7 mouse cellular contexts compared by ENCODE assay signal in genomic region chr8:71670621-71671548, GRCm38 (mm10). TPM values are rescaled to one million over a fixed set of nuclear protein-coding genes. Genes with fewer than 3 reads are reported as not detected.
DNase-seq lines count a peak whose midpoint lies in the region; ATAC-seq and TF ChIP-seq lines count a peak whose summit lies in the region.

No protein-coding gene starts in this region.

- no peak for ATAC-seq in G1E (ENCODE audit: extremely low read depth, insufficient number of reproducible peaks, low FRiP score, poor library complexity, severe bottlenecking)
- ATAC-seq in heart, postnatal 0 days (ENCODE audit: insufficient read depth, low read depth) = peak; percentile 15
- peak; percentile 68 for ATAC-seq in midbrain, embryonic 13.5 days

- H3K9me3 ChIP-seq in G1E (replicated peaks) = no peaks in the 10 kb centered on the region
- no peaks in the 10 kb centered on the region for H3K9me3 ChIP-seq in heart, postnatal 0 days (replicated peaks; ENCODE audit: control insufficient read depth, low read length)
- no peaks in the 10 kb centered on the region for H3K9me3 ChIP-seq in midbrain, embryonic 13.5 days

- H3K4me1 ChIP-seq in G1E (ENCODE audit: insufficient read depth, low read depth, low read length) = peaks cover 74% of the 10 kb centered on the region
- peaks cover 37% of the 10 kb centered on the region for H3K4me1 ChIP-seq in heart, postnatal 0 days (ENCODE audit: control insufficient read depth, insufficient read depth)
- H3K4me1 ChIP-seq in midbrain, embryonic 13.5 days (replicated peaks) = peaks cover 52% of the 10 kb centered on the region

- no peak for TF ChIP-seq CTCF in G1E (IDR thresholded peaks at IDR 0.05; ENCODE audit: low read depth, low read length)
- no peak for TF ChIP-seq CTCF in heart, postnatal 0 days (IDR thresholded peaks at IDR 0.05; ENCODE audit: low read depth)

- no peak for TF ChIP-seq EP300 in heart, postnatal 0 days (IDR thresholded peaks at IDR 0.05; ENCODE audit: low read depth)

- peak overlapping the region; percentile 74 for H3K4me3 ChIP-seq in G1E (ENCODE audit: low read depth, low read length)
- H3K4me3 ChIP-seq in heart, postnatal 0 days (ENCODE audit: low read depth, low read length) = peak overlapping the region; percentile 51
- H3K4me3 ChIP-seq in midbrain, embryonic 13.5 days (replicated peaks) = peak overlapping the region; percentile 77

- H3K9ac ChIP-seq in heart, postnatal 0 days (replicated peaks; ENCODE audit: low read depth, low read length) = no peak overlapping the region
- H3K9ac ChIP-seq in midbrain, embryonic 13.5 days (replicated peaks) = peak overlapping the region; percentile 76

- peaks cover 41% of the 10 kb centered on the region for H3K27me3 ChIP-seq in G1E (ENCODE audit: insufficient read depth, low read length)
- no peaks in the 10 kb centered on the region for H3K27me3 ChIP-seq in heart, postnatal 0 days (ENCODE audit: control insufficient read depth, insufficient read depth, low read length)
- peaks cover 25% of the 10 kb centered on the region for H3K27me3 ChIP-seq in midbrain, embryonic 13.5 days

- peak overlapping the region; percentile 85 for H3K4me2 ChIP-seq in heart, postnatal 0 days (ENCODE audit: low read depth, low read length)
- peak overlapping the region; percentile 87 for H3K4me2 ChIP-seq in midbrain, embryonic 13.5 days (replicated peaks)

- WGBS in heart, postnatal 0 days = under 1% methylated on average over 53 of the region's 64 CpGs
- WGBS in midbrain, embryonic 13.5 days = under 1% methylated on average over 60 of the region's 64 CpGs

- H3K36me3 ChIP-seq in G1E (replicated peaks) = peaks cover 5% of the 10 kb centered on the region
- H3K36me3 ChIP-seq in heart, postnatal 0 days (replicated peaks; ENCODE audit: control insufficient read depth, insufficient read depth, low read length) = no peaks in the 10 kb centered on the region
- H3K36me3 ChIP-seq in midbrain, embryonic 13.5 days = no peaks in the 10 kb centered on the region

- peak; percentile 79 for DNase-seq in CD4-positive helper T cell, adult 2 months (ENCODE audit: low read depth, low spot score)
- DNase-seq in G1E (ENCODE audit: low spot score) = peak; percentile 42
- DNase-seq in embryo, embryonic 10 days (ENCODE audit: low spot score) = peak; percentile 83
- no peak for DNase-seq in heart, postnatal 0 days (ENCODE audit: low spot score)
- DNase-seq in layer of hippocampus, postnatal 25 days (ENCODE audit: extremely low spot score in 1 of 2, low spot score in 1 of 2) = peak; percentile 52 to 61
- DNase-seq in thymus, postnatal 14 days = peak; percentile 45

- no peak overlapping the region for H3K27ac ChIP-seq in heart, postnatal 0 days (ENCODE audit: low read depth)
- H3K27ac ChIP-seq in midbrain, embryonic 13.5 days = peak overlapping the region; percentile 90

RNA-seq across cellular contexts. Expression of gene Unc13a, which starts 0.7 kb away (rescaled TPM):
- total RNA-seq in G1E (2014; fragmentation: Nextera tagmentation) = 6.5 and 7.3 TPM in 2 replicates
- 4.1 and 5.2 TPM in 2 replicates for total RNA-seq in G1E (2017)
- polyA plus RNA-seq in G1E (2012) = 3.7 and 4.6 TPM in 2 replicates
- total RNA-seq in heart, postnatal 0 days (2014; rRNA removed; ENCODE audit: low replicate concordance) = 0.57 and 1.2 TPM in 2 replicates
- 0.51 and 0.60 TPM in 2 replicates for polyA plus RNA-seq in heart, postnatal 0 days (2015; fragmentation: Nextera tagmentation; extraction: Ambion mirVana)
- 100 to 1,000 TPM; 235 to 291 TPM for total RNA-seq in layer of hippocampus, postnatal 25 days (2021)
- 17.1 and 18.5 TPM in 2 replicates for polyA plus RNA-seq in midbrain, embryonic 13.5 days (2015; fragmentation: Nextera tagmentation; extraction: Ambion mirVana)

RNA-seq across cellular contexts. Expression of gene Jak3, which starts 5.2 kb away (rescaled TPM):
- total RNA-seq in G1E (2014; fragmentation: Nextera tagmentation) (29.8 and 32.0 TPM in 2 replicates), G1E (2017) (15.7 and 15.9 TPM in 2 replicates)
- 68.8 and 73.6 TPM in 2 replicates for polyA plus RNA-seq in G1E (2012)
- total RNA-seq in heart, postnatal 0 days (2014; rRNA removed; ENCODE audit: low replicate concordance) = 14.6 and 16.9 TPM in 2 replicates
- 5.7 and 5.8 TPM in 2 replicates for polyA plus RNA-seq in heart, postnatal 0 days (2015; fragmentation: Nextera tagmentation; extraction: Ambion mirVana)
- 1 to 10 TPM; 4.9 to 5.6 TPM for total RNA-seq in layer of hippocampus, postnatal 25 days (2021)
- polyA plus RNA-seq in midbrain, embryonic 13.5 days (2015; fragmentation: Nextera tagmentation; extraction: Ambion mirVana) = 2.5 and 2.7 TPM in 2 replicates

RNA-seq across cellular contexts. Expression of gene Insl3, which starts 18.1 kb away (rescaled TPM):
- total RNA-seq in G1E (2014; fragmentation: Nextera tagmentation) (3.4 and 9.1 TPM in 2 replicates), G1E (2017) (2.7 and 4.6 TPM in 2 replicates)
- 28.6 and 35.3 TPM in 2 replicates for polyA plus RNA-seq in G1E (2012)
- not detected in 2 replicates for total RNA-seq in heart, postnatal 0 days (2014; rRNA removed; ENCODE audit: low replicate concordance)
- polyA plus RNA-seq in heart, postnatal 0 days (2015; fragmentation: Nextera tagmentation; extraction: Ambion mirVana) = 1.5 and 2.4 TPM in 2 replicates
- 1 to 10 TPM in 1 of 2 experiments, under 1 TPM in 1; 0.98 to 3.3 TPM for total RNA-seq in layer of hippocampus, postnatal 25 days (2021)
- 0.70 and 0.79 TPM in 2 replicates for polyA plus RNA-seq in midbrain, embryonic 13.5 days (2015; fragmentation: Nextera tagmentation; extraction: Ambion mirVana)

RNA-seq across cellular contexts. Expression of gene B3gnt3, which starts 30.7 kb away (rescaled TPM):
- total RNA-seq in G1E (2014; fragmentation: Nextera tagmentation) (not detected in 2 replicates), G1E (2017) (0.05 and 0.06 TPM in 2 replicates)
- polyA plus RNA-seq in G1E (2012) = not detected in 2 replicates
- 8.7 TPM in 2 replicates for total RNA-seq in heart, postnatal 0 days (2014; rRNA removed; ENCODE audit: low replicate concordance)
- 6.4 TPM in 2 replicates for polyA plus RNA-seq in heart, postnatal 0 days (2015; fragmentation: Nextera tagmentation; extraction: Ambion mirVana)
- total RNA-seq in layer of hippocampus, postnatal 25 days (2021) = under 1 TPM; 0.42 to 0.47 TPM
- polyA plus RNA-seq in midbrain, embryonic 13.5 days (2015; fragmentation: Nextera tagmentation; extraction: Ambion mirVana) = 0.28 and 0.31 TPM in 2 replicates

RNA-seq across cellular contexts. Expression of gene Fcho1, which starts 54.6 kb away (rescaled TPM):
- total RNA-seq in G1E (2014; fragmentation: Nextera tagmentation) (2.2 and 27.3 TPM in 2 replicates), G1E (2017) (7.6 and 7.7 TPM in 2 replicates)
- 14.0 and 16.2 TPM in 2 replicates for polyA plus RNA-seq in G1E (2012)
- 0.04 and 1.1 TPM in 2 replicates for total RNA-seq in heart, postnatal 0 days (2014; rRNA removed; ENCODE audit: low replicate concordance)
- 0.92 and 1.4 TPM in 2 replicates for polyA plus RNA-seq in heart, postnatal 0 days (2015; fragmentation: Nextera tagmentation; extraction: Ambion mirVana)
- total RNA-seq in layer of hippocampus, postnatal 25 days (2021) = 100 to 1,000 TPM in 1 of 2 experiments, 10 to 100 TPM in 1; 88.0 to 106 TPM
- polyA plus RNA-seq in midbrain, embryonic 13.5 days (2015; fragmentation: Nextera tagmentation; extraction: Ambion mirVana) = 63.9 and 65.5 TPM in 2 replicates

Comparison
In these comparisons a context has a peak if more than half of its experiments do, and no peak if none do; other contexts are left out.
1. RNA of gene Unc13a, which starts 0.7 kb away (total RNA-seq): 235 to 291 TPM in layer of hippocampus, postnatal 25 days; 4.1 to 7.3 TPM in G1E and 0.57 to 1.2 TPM in heart, postnatal 0 days; every median in the first group is over 10 times any median in the second.
2. Peak in every context shown above with its lines, with median percentiles within 50 percentile points of each other: H3K4me3 ChIP-seq.